Mouse (Mus musculus) v-Abl transformed pro-B cells (cell line): Measurements from ENCODE around the gene Unc93a2.
"Not testable (repeated sequence)": the region's sequence is repeated elsewhere in the genome, so short reads cannot be mapped to it uniquely, and the experiment has no call there.

Experiments used
- in situ Hi-C, 2 experiments: fragments of 400-800 bp; cut with MboI; formaldehyde crosslinking; loops; one replicate each; pipeline ENCODE4 v1.15.1; 2025; ENCODE audit not compliant: unreplicated experiment in 2 of 2

The Unc93a2 gene

DNA sequence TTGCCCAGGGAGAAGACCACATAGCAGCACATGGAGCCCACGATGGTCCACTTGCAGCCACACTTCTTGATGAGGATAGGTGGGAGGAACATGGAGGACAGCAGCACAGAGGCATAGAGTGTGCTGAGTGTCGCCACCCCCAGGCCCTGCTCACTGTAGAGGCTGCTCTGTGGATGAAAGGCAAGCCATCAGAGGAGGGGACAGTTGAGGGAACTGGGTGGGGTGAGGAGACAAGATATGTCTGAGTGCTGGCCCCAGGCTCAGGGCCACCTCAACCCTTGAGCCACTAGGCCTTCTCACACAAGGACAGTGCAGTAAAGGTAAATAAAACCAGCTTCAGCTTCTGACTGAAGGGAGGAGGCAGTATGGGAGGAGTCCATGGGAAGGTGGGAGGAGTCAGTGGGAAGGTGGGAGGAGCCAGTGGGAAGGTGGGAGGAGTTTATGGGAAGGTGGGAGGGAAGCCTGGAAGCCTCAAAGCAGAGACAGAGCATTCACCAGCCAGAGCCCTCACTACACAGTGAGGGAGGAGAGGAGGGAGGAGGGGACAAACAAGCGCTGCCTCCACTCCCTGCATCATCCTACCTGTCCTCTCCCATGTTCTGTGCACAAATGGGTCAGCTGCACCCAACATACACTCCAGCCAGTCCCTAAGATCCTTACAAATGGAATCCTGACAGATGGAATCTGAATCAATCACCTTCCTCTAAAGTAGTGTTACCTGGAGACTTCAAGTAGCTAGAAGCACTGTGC is 8.1 kb downstream of the Unc93a2 start:
- in situ Hi-C loops: not testable (repeated sequence)

DNA sequence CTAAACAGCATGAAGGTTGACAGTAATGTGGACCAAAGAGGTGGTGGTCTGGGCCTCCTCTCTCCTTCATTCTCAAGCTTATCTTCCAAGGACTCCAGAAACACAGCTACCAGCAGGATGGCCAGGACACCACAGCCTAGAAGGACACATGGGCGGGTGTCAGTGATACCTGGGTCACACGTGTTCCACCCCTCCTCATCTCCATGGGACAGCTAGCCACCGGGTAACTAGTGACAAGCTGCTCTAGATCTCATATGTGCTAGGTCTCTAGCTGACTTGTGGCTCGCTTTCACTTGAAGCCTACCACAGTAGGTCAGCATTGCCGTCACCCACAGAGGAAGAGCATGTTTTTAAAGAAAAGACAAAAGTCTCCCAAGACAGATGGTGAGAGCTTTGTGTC is 13.4 kb downstream of the Unc93a2 start, which contains the start of gene Gm49630:
TSS of gene Gm49630 (minus strand) at position 101 of the 400 bp plus-strand sequence.
- in situ Hi-C loops: not testable (repeated sequence)

DNA sequence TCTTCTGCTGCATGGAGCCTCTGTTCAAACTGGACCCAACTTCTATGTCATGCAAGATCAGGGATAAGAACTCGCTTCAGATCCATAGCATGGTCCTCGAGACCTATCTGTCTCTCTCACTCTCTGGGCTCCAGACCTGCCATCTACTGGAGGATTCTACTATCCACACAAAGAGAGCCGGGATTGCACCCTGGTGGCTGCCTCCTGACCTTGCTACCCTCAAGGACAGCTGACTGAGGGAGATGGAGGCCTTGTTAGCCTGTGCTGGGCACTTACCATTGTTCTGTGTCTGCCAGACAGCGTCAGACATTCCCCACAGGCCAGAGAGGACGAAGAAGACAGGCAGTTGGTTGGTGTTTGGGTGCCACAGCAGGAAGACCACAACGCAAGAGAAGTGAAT is 15.9 kb downstream of the Unc93a2 start:
- in situ Hi-C loops: not testable (repeated sequence)

DNA sequence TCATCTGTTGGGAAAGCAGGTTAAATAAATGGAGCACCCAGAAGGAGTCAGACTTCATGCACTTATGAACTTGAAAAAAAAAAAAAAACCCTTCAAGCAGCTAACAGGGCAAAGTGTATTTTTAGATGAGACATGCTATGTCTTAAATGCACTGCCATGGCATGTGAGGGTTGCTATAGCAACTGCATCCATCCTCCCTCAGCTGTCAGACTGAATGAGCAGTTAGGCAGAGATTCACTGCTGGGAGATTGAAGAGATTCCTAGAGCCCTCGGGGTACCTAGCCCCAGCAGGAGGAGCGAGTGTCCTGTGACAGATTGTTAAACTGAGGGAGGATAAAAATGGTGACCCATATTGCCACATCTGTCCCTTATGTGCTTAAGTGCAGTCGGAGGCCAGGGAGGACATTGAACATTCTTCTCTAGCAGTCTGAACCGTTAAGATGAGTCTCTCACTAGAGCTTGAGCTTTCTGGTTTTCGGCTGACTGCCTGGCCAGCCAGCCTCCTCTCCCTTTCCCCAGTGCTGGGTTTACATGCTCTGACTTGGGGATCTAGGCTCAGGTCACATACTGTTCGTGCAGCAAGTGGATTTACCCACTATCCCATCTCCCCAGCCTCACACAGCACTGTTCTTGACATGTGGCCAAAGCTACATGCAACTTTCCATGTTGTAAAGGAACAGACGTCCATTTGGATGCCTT is 18.4 kb downstream of the Unc93a2 start:
- in situ Hi-C loops: not testable (repeated sequence)

DNA sequence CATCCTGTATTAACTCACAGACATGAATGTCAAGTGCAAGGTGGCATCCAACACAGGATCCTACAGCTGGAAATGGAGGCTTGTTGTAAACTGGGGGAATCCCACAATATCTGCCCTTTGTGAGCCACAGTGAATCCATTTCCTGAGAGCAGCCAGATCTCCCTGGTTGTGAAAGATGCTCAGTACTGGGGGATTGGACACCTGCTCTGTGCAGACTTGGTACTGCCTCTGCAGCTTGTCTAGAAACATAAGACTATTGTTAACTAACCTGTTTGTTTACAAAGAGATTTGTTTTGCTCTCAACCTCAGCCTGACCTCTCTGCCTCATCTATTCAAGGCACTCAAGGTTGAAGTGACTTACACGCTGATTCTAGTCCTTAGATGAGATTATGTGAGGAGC is 19.0 kb downstream of the Unc93a2 start:
- in situ Hi-C loops: not testable (repeated sequence)

DNA sequence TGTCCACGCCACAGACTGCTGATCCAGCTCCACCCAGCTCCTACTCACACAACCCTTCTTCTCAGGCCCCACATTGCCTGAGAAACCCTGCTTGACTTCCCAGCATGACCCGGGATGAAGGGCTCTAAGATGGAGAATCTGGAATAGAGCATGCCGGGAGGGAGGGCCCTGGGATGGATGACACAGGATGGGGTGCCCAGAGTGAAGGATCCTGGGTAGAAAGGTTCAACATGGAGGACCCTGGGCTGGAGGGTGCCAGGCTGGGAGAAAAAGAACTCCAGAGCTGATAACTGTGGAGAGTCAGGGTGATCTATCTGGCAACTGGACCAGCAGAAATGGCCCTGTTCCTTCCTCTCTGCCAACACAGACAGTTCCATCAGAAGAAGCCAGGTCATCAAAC is 19.6 kb downstream of the Unc93a2 start:
- in situ Hi-C loops: not testable (repeated sequence)

DNA sequence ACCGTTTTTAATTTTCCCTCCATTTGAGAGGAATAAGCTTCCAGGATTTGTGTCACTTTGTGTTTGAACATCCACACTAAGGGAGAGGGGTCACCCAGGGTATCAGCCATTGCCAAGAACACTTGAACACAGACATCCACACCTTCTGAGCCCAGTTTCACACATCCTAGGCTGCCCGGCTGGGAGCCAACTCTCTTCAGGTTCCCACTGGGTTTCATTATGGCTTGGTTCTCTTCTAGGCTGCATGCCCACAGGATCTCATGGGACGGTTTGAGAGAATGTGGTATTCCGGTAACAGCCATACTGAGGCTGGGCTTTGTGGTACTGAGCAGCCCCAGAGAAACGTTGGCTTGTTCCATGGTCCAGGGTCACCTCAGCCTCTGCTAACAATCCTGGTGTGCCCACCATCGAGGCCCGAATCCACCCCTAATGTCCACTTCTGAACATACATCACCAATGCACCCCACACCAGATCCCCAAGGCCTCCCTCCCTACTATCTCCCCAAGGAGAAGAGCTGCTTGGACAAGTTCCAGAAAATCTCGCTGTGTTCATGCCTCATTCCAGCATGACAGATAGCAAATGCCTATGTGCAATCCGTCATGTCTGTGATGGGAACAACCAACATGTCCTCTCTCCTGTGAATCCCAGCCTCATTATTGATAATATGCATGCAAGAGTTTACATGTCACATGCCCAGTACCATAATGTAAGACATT is 24.4 kb downstream of the Unc93a2 start:
- in situ Hi-C loops: not testable (repeated sequence)

DNA sequence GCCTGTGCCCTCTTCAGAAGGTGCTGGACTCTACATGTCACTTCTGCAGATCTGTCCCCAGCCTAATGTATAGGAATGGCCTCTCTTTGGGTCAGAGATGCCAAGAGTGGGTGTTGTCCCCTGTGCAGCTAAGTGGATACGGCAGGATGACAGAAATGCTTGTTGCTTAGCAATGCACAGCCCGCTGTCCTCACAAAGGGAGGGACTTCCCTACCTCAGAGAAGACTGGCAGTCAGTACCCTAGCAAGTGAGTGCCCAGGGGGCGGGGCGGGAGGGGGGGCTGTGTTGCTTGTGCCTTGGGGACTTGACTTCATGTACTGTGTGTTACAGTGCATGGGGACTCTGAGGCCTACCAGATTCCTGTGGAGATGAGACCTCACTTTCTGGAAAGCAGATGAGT is 25.5 kb downstream of the Unc93a2 start:
- in situ Hi-C loops: not testable (repeated sequence)

DNA sequence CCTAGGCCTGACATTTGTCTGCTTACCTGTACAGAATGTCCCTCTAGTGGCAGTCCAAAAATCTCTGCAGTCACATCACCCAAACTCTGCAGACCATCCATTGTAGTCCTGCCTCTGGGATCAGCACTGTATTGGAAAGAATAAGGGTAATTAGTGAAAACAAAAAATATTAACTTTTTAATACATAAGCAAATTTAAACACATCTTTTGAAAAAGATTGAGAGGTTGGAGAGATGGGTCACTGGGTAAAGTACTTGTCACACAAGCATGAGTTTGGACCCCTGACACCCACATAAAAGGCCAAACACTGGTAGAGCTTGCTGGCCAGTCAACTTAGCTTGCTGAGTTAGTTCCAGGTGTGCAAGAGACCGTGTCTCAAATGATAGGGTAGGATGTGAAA is 32.7 kb downstream of the Unc93a2 start, which contains the start of gene Ttll2:
TSS of gene Ttll2 (minus strand) at position 101 of the 400 bp plus-strand sequence.
- in situ Hi-C loops: not testable (repeated sequence)

DNA sequence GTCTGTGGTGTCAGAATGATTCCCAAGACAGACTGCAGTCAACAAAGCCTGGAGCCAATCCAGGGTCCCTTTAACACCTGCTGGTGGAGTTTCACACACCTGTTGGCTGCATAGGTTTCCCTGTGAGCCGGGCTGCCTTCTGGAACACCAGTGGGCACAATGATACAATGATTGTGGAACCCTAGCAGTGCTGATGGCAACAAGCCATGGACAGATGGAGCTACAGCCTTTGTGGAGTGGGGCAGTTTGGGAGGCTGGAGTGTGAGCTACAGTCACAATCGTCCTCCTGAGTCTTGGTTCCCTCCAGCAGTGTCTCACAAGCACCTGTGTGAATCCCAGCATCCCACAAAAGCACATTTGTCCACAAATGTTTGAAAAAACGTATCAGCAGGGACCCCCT is 36.5 kb downstream of the Unc93a2 start:
- in situ Hi-C loops: not testable (repeated sequence)

DNA sequence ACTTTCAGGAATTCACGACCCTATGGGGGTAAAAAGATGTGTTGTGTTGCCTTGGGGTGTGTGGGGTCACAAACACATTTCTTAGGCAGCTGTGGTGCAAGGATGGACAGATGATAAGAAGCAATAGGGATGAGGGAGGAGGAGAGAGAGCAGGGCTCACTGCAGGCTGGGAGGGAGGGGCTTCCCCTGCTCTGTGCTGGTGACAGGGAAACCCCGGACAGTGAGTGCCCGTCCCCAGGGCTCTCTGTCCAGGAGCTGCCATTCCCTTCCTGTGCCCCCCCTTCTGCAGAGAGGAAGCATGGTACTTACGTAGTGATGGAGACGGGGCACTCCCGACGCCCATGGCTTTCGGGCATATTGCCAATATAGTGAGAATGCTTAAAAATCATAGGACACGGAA is 47.9 kb downstream of the Unc93a2 start:
- in situ Hi-C loops: not testable (repeated sequence)

DNA sequence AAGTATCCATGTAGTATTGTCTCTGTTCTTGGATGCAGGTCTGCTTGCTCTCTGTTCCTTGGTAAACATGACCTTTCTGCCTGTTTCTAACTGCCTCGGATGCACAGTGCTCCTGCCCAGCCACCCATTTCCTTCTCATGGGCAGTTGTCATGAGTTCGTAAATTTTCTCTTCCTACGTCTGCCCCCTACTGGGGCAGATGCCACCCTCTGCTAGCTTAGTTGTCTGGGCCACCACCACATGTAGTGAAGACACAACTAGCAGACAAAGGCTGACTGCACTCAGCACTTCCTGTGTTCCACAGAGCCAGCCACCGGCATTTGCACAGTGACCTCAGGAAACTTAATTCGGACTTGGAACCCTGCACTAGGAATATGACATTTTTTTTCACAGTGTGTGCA is 52.5 kb downstream of the Unc93a2 start:
- in situ Hi-C loops: not testable (repeated sequence)

DNA sequence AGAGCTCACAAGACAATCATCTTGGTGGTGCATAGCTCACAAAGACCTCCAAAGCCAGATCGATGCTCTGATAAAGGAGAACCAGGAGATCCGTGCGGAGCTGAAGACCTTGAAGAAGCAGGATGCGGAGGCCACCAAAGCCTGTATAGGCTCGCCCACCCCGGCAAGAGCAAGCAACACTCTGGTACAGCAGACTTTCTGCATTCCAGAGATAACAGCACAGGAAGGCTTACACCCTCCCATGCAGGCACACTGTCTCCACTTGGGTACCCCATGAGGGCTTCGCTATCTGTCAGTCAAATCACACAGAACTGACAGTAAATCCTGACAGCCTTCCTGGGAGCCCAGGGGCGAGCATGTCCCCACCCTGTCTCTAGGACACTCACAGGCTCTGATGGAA is 58.8 kb downstream of the Unc93a2 start:
- in situ Hi-C loops: not testable (repeated sequence)

DNA sequence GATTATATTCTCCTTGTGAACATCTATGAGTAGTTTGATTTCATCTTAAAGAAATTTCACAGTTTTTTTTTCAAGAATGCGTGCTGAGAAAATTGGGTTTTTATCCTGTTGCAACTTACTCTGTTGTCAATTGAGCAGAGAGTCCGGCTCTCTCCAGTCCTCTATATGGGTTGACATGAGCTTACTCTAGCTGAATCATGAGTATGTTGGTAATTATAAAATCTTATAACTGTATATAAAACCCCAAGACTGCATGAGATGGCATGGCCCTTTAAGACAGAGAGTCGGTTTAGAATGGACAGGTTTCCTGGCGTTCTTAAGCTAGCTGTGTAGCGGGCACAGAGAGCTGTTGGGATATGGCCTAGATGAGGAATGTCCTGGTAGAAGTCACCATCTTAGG is 60.9 kb downstream of the Unc93a2 start, which contains the start of gene Tcp10a:
TSS of gene Tcp10a (plus strand) at position 301 of the 400 bp plus-strand sequence.
- in situ Hi-C loops: not testable (repeated sequence)

DNA sequence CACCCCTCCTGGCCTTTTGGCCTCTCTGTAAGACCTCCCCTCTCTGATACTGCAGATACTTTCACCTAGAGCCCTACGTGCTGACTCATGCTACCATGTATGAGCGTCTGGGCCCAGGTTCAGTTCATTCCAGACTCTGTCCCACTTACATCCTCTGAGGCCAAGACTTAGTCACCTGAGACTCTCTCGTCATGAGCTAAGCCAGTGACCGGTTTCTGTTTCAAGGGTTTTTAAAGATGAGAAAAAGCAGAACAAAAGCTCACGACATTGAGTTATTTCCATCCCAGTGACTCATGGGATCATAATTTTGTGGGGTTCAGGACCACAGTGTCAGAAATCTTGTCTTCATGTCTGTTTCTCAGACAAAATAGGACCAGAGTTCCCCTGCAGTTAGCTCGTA is 65.5 kb downstream of the Unc93a2 start:
- in situ Hi-C loops: not testable (repeated sequence)

DNA sequence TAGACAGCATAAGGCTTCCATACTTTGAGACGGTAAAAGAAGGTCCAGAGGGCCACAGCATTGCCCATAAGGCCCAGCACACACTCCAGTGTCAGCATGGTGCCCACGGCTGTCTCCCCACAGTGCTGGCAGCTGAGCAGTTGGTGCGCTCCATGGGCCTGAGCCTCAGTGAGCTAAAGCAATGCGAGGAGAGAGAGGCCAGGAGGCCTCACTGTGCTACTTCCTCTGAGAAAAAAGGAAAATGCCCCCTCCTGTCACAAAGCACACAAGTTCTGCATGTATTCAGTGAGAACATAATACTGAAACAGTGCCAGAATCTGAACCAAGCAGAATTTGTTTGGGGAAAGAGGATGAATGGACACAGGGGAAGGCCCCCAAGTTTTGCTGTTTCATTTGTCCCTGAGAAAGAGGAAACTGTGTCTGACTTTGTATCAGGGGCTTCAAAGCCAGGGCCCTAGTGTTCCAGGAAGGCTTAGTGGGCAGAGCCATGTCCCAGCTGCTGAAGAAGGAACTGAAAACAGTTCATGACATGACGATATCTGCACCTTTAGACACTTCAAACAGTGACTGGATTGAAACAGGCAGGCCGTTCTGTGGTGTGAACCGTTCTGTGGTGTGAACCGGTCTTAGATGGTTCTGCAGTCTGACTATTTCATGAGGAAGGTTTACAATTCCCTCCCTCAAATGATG is 69.4 kb downstream of the Unc93a2 start:
- in situ Hi-C loops: not testable (repeated sequence)
